Mouse (Mus musculus) erythroblast, embryonic 14.5 days (primary cell): ENCODE results near the gene Bud13.

Source experiments
- GATA1 ChIP-seq: IDR thresholded peaks from 2 replicates; pipeline ENCODE4 v1.6.1; 2012; ENCODE audit warnings: low read length, inconsistent platforms, mixed read lengths
- TAL1 ChIP-seq: IDR thresholded peaks from 3 replicates; pipeline ENCODE4 v1.6.1; 2012; ENCODE audit warnings: low read length, inconsistent platforms, mixed read lengths

- TF ChIP-seq GATA1, result no peak
- no peak for TF ChIP-seq TAL1
Measured at GRCm38 (mm10) chr9:46339051-46339652, 56.3 kb downstream of the Bud13 start.
